ENCODE assay signal across 8 mouse cellular contexts in genomic region chr7:127273118-127273923, GRCm38 (mm10). TPM values are rescaled to one million over a fixed set of nuclear protein-coding genes. Genes with fewer than 3 reads are reported as not detected.
DNase-seq lines count a peak whose midpoint lies in the region; ATAC-seq and TF ChIP-seq lines count a peak whose summit lies in the region.

No protein-coding gene starts in this region.

- peak overlapping the region; percentile 82 for H3K27ac ChIP-seq in hindbrain, postnatal 0 days
- H3K27ac ChIP-seq in macrophage: peak overlapping the region; percentile 38

- H3K4me3 ChIP-seq in erythroblast, embryonic 14.5 days (replicated peaks): peak overlapping the region; percentile 80
- peak overlapping the region; percentile 73 for H3K4me3 ChIP-seq in hindbrain, postnatal 0 days (ENCODE audit: low read length)
- peak overlapping the region; percentile 48 for H3K4me3 ChIP-seq in macrophage (ENCODE audit: inconsistent target)

- 13% methylated on average over 50 of the region's 50 CpGs for WGBS in hindbrain, postnatal 0 days
- WGBS in macrophage (ENCODE audit: missing documents): 14% methylated on average over 49 of the region's 50 CpGs

- TF ChIP-seq CTCF in brain, embryonic 14.5 days (IDR thresholded peaks at IDR 0.05; ENCODE audit: borderline replicate concordance, extremely low read depth, insufficient read depth, insufficient read length): 0 out of 2 replicates have a peak, but pooled peaks have one; percentile 2
- TF ChIP-seq CTCF in hindbrain, postnatal 0 days (IDR thresholded peaks at IDR 0.05; ENCODE audit: low read depth): no peak

- ATAC-seq in hindbrain, postnatal 0 days: peak; percentile 77
- no peak for ATAC-seq in monocyte, adult 5-6 weeks (replicated peaks; ENCODE audit: insufficient number of reproducible peaks, low FRiP score, low TSS enrichment, poor library complexity, severe bottlenecking)

- H3K4me2 ChIP-seq in hindbrain, postnatal 0 days (ENCODE audit: low read depth, low read length): peak overlapping the region; percentile 90

- DNase-seq in right cerebral cortex, postnatal 14 days: peak; percentile 38
- DNase-seq in right cerebral cortex, adult 18-20 months: no peak
- DNase-seq in brain, embryonic 14.5 days (ENCODE audit: low read depth): no peak
- DNase-seq in hindbrain, postnatal 0 days (ENCODE audit: low spot score): peak; percentile 56
- no peak for DNase-seq in yolk sac, embryonic 10.5 days (ENCODE audit: low spot score)

- H3K27me3 ChIP-seq in erythroblast, embryonic 14.5 days (ENCODE audit: control insufficient read depth): no peaks in the 10 kb centered on the region
- no peaks in the 10 kb centered on the region for H3K27me3 ChIP-seq in hindbrain, postnatal 0 days (ENCODE audit: insufficient read depth, low read length)

- H3K36me3 ChIP-seq in erythroblast, embryonic 14.5 days (ENCODE audit: control insufficient read depth): peaks cover 44% of the 10 kb centered on the region
- H3K36me3 ChIP-seq in hindbrain, postnatal 0 days (ENCODE audit: insufficient read depth, low read length): no peaks in the 10 kb centered on the region
- H3K36me3 ChIP-seq in macrophage (ENCODE audit: inconsistent target): no peaks in the 10 kb centered on the region

- peaks cover 47% of the 10 kb centered on the region for H3K4me1 ChIP-seq in erythroblast, embryonic 14.5 days (ENCODE audit: control insufficient read depth)
- peaks cover 11% of the 10 kb centered on the region for H3K4me1 ChIP-seq in hindbrain, postnatal 0 days (ENCODE audit: insufficient read depth, low read length)

- peaks cover 7% of the 10 kb centered on the region for H3K9me3 ChIP-seq in erythroblast, embryonic 14.5 days (ENCODE audit: control insufficient read depth, low read length)
- H3K9me3 ChIP-seq in hindbrain, postnatal 0 days (ENCODE audit: low read length): no peaks in the 10 kb centered on the region

- peak overlapping the region; percentile 86 for H3K9ac ChIP-seq in hindbrain, postnatal 0 days (replicated peaks; ENCODE audit: low read length)

- peaks cover 23% of the 10 kb centered on the region for H3K79me2 ChIP-seq in macrophage (ENCODE audit: inconsistent target)

- TF ChIP-seq POLR2A in brain, embryonic 14.5 days (IDR thresholded peaks at IDR 0.05; ENCODE audit: borderline replicate concordance, extremely low read depth, insufficient read depth, insufficient read length, poor library complexity, severe bottlenecking): no peak

RNA-seq across cellular contexts. Expression of gene Sephs2, which starts 0.5 kb away (rescaled TPM):
- 21.5 and 28.6 TPM in 2 replicates for polyA plus RNA-seq in brain, embryonic 14.5 days (2012; rRNA removed)
- polyA plus RNA-seq in erythroblast, embryonic 14.5 days (2012): 1.4 and 1.5 TPM in 2 replicates
- total RNA-seq in hindbrain, postnatal 0 days (2014; rRNA removed): 80.3 and 83.2 TPM in 2 replicates
- polyA plus RNA-seq in hindbrain, postnatal 0 days (2015; fragmentation: Nextera tagmentation; extraction: Ambion mirVana): 79.9 and 83.9 TPM in 2 replicates
- total RNA-seq in macrophage (2018; cell fraction: chromatin; rRNA removed): 10 to 100 TPM in 15 of 26 experiments, 1 to 10 TPM in 11; 1.8 to 76.5 (median 14.2) TPM
- total RNA-seq in macrophage (2018; cell fraction: cytosol; rRNA removed): 100 to 1,000 TPM in 1 of 26 experiments, 10 to 100 TPM in 25; 13.6 to 109 (median 45.9) TPM
- total RNA-seq in macrophage (2018; cell fraction: nucleus; rRNA removed): 100 to 1,000 TPM in 1 of 26 experiments, 10 to 100 TPM in 22, 1 to 10 TPM in 3; 5.1 to 115 (median 32.6) TPM
- polyA plus RNA-seq in macrophage (2018): 19.7 to 40.4 TPM (median 38.9 TPM) in 3 replicates
- total RNA-seq in monocyte, adult 5-6 weeks (2017): 139 to 200 TPM (median 191 TPM) in 3 replicates

RNA-seq across cellular contexts. Expression of gene Dctpp1, which starts 12.8 kb away (rescaled TPM):
- 82.3 and 131 TPM in 2 replicates for polyA plus RNA-seq in brain, embryonic 14.5 days (2012; rRNA removed)
- 9.7 and 14.1 TPM in 2 replicates for polyA plus RNA-seq in erythroblast, embryonic 14.5 days (2012)
- total RNA-seq in hindbrain, postnatal 0 days (2014; rRNA removed): 94.1 and 102 TPM in 2 replicates
- polyA plus RNA-seq in hindbrain, postnatal 0 days (2015; fragmentation: Nextera tagmentation; extraction: Ambion mirVana): 112 and 119 TPM in 2 replicates
- total RNA-seq in macrophage (2018; cell fraction: chromatin; rRNA removed): 1 to 10 TPM in 5 of 26 experiments, not detected in 21; 1.4 to 4.0 (median 1.5) TPM
- total RNA-seq in macrophage (2018; cell fraction: cytosol; rRNA removed): 10 to 100 TPM; 15.8 to 36.1 (median 24.0) TPM
- 1 to 10 TPM; 1.1 to 9.8 (median 3.8) TPM for total RNA-seq in macrophage (2018; cell fraction: nucleus; rRNA removed)
- polyA plus RNA-seq in macrophage (2018): 15.9 to 45.9 TPM (median 27.1 TPM) in 3 replicates
- 9.6 to 13.3 TPM (median 9.9 TPM) in 3 replicates for total RNA-seq in monocyte, adult 5-6 weeks (2017)

RNA-seq across cellular contexts. Expression of gene Itgal, which starts 22.7 kb away (rescaled TPM):
- polyA plus RNA-seq in brain, embryonic 14.5 days (2012; rRNA removed): 0.47 and 0.49 TPM in 2 replicates
- 0.06 TPM in 2 replicates for polyA plus RNA-seq in erythroblast, embryonic 14.5 days (2012)
- total RNA-seq in hindbrain, postnatal 0 days (2014; rRNA removed): 0.11 TPM in 1 of 2 replicates, not detected in the other
- polyA plus RNA-seq in hindbrain, postnatal 0 days (2015; fragmentation: Nextera tagmentation; extraction: Ambion mirVana): 0.10 and 0.26 TPM in 2 replicates
- total RNA-seq in macrophage (2018; cell fraction: chromatin; rRNA removed): 1,000 to 10,000 TPM in 1 of 26 experiments, 100 to 1,000 TPM in 9, 10 to 100 TPM in 10, 1 to 10 TPM in 6; 3.3 to 1,078 (median 68.2) TPM
- 100 to 1,000 TPM in 4 of 26 experiments, 10 to 100 TPM in 10, 1 to 10 TPM in 12; 3.5 to 139 (median 22.0) TPM for total RNA-seq in macrophage (2018; cell fraction: cytosol; rRNA removed)
- 100 to 1,000 TPM in 12 of 26 experiments, 10 to 100 TPM in 13, 1 to 10 TPM in 1; 8.1 to 442 (median 79.9) TPM for total RNA-seq in macrophage (2018; cell fraction: nucleus; rRNA removed)
- 5.5 to 18.7 TPM (median 12.0 TPM) in 3 replicates for polyA plus RNA-seq in macrophage (2018)
- 218 to 515 TPM (median 322 TPM) in 3 replicates for total RNA-seq in monocyte, adult 5-6 weeks (2017)

RNA-seq across cellular contexts. Expression of gene Zfp771, which starts 29.2 kb away (rescaled TPM):
- 88.1 and 118 TPM in 2 replicates for polyA plus RNA-seq in brain, embryonic 14.5 days (2012; rRNA removed)
- polyA plus RNA-seq in erythroblast, embryonic 14.5 days (2012): 4.0 and 4.8 TPM in 2 replicates
- 101 and 108 TPM in 2 replicates for total RNA-seq in hindbrain, postnatal 0 days (2014; rRNA removed)
- polyA plus RNA-seq in hindbrain, postnatal 0 days (2015; fragmentation: Nextera tagmentation; extraction: Ambion mirVana): 89.0 and 89.2 TPM in 2 replicates
- total RNA-seq in macrophage (2018; cell fraction: chromatin; rRNA removed): 10 to 100 TPM in 24 of 26 experiments, 1 to 10 TPM in 2; 4.1 to 36.9 (median 18.8) TPM
- total RNA-seq in macrophage (2018; cell fraction: cytosol; rRNA removed): 1 to 10 TPM; 3.9 to 9.6 (median 6.6) TPM
- total RNA-seq in macrophage (2018; cell fraction: nucleus; rRNA removed): 10 to 100 TPM in 18 of 26 experiments, 1 to 10 TPM in 8; 6.5 to 27.8 (median 13.3) TPM
- polyA plus RNA-seq in macrophage (2018): 2.3 to 8.3 TPM (median 8.1 TPM) in 3 replicates
- 0.57 to 3.9 TPM (median 2.9 TPM) in 3 replicates for total RNA-seq in monocyte, adult 5-6 weeks (2017)

RNA-seq across cellular contexts. Expression of gene Sept1, which starts 40.4 kb away (rescaled TPM):
- polyA plus RNA-seq in brain, embryonic 14.5 days (2012; rRNA removed): 19.4 and 22.6 TPM in 2 replicates
- 26.0 and 36.2 TPM in 2 replicates for polyA plus RNA-seq in erythroblast, embryonic 14.5 days (2012)
- total RNA-seq in hindbrain, postnatal 0 days (2014; rRNA removed): 4.6 and 5.0 TPM in 2 replicates
- 3.8 and 5.2 TPM in 2 replicates for polyA plus RNA-seq in hindbrain, postnatal 0 days (2015; fragmentation: Nextera tagmentation; extraction: Ambion mirVana)
- 1 to 10 TPM in 16 of 26 experiments, not detected in 10; 1.4 to 7.7 (median 3.5) TPM for total RNA-seq in macrophage (2018; cell fraction: chromatin; rRNA removed)
- 1 to 10 TPM in 3 of 26 experiments, under 1 TPM in 20, not detected in 3; 0.18 to 1.8 (median 0.47) TPM for total RNA-seq in macrophage (2018; cell fraction: cytosol; rRNA removed)
- total RNA-seq in macrophage (2018; cell fraction: nucleus; rRNA removed): 10 to 100 TPM in 5 of 26 experiments, 1 to 10 TPM in 19, under 1 TPM in 2; 0.89 to 12.9 (median 2.4) TPM
- 0.75 to 2.4 TPM (median 1.9 TPM) in 3 replicates for polyA plus RNA-seq in macrophage (2018)
- 117 to 359 TPM (median 130 TPM) in 3 replicates for total RNA-seq in monocyte, adult 5-6 weeks (2017)

Comparison
In these comparisons a context has a peak if more than half of its experiments do, and no peak if none do; other contexts are left out.
1. DNase-seq: peak in right cerebral cortex, postnatal 14 days (single experiment) and hindbrain, postnatal 0 days (single experiment); none in right cerebral cortex, adult 18-20 months (single experiment), brain, embryonic 14.5 days (single experiment) and yolk sac, embryonic 10.5 days (single experiment).
2. Peak in every context shown above with its lines, with median percentiles within 50 percentile points of each other: H3K4me3 ChIP-seq.